Mouse (Mus musculus) T-cell, adult 66 days (primary cell): Measurements from ENCODE around the gene Cggbp1. TPM values are rescaled to one million over a fixed set of nuclear protein-coding genes. Genes with fewer than 3 reads are reported as not detected.

Experiments
- total RNA-seq, 2 experiments: library from RNA; stranded (reverse); gene quantifications; 3 replicates in 1 of 2; 4 replicates in 1 of 2; pipeline ENCODE4 v1.2.4; 2023

Gene Cggbp1
- 100 to 1,000 TPM; 111 to 115 TPM for total RNA-seq

GRCm38 (mm10) chr16:64851563-64852362, at the start of gene Cggbp1, which contains the start of gene Zfp654:
Cggbp1 (plus strand) TSS chr16:64851996.
Zfp654 (minus strand) TSS chr16:64851652.

Other genes with a start within 250 kb of the Cggbp1 start
- gene Csnka2ip, start 249.6 kb upstream of the Cggbp1 start, total RNA-seq, result not detected
- gene 4930453N24Rik, start 80.8 kb upstream of the Cggbp1 start, total RNA-seq, result 10 to 100 TPM; 48.6 to 48.7 TPM
- 10 to 100 TPM; 31.0 to 33.6 TPM for gene Zfp654, start 344 bp upstream of the Cggbp1 start, total RNA-seq